Mouse (Mus musculus) lung, embryonic 16.5 days (tissue): ENCODE measurements around the gene Serac1. TPM values are rescaled to one million over a fixed set of nuclear protein-coding genes. Genes with fewer than 3 reads are reported as not detected.
A peak's percentile ranks its signal among the peaks of the same experiment; 100 is the strongest.

ENCODE experiments used
- ATAC-seq: fragments of 200-750 bp; cut with Nextera tagmentation; 2 replicates; pipeline ENCODE4 v1.8.0; 2017; ENCODE audit warnings: low read depth, mild to moderate bottlenecking, moderate library complexity
- H3K27ac ChIP-seq: fragments of 300-500 bp; sonication (generic); 2 replicates; pipeline ENCODE4 v1.5.1; 2014; ENCODE audit warnings: mild to moderate bottlenecking, control low read depth, low read length
- H3K27me3 ChIP-seq: fragments of 300-500 bp; sonication (generic); 2 replicates; pipeline ENCODE4 v1.6.1; 2014; ENCODE audit warnings: low read depth, low read length, mixed read lengths; ENCODE audit not compliant: control insufficient read depth, insufficient read depth
- H3K36me3 ChIP-seq: fragments of 300-500 bp; sonication (generic); 2 replicates; pipeline ENCODE4 v1.6.1; 2014; ENCODE audit warnings: low read length; ENCODE audit not compliant: control insufficient read depth, insufficient read depth
- H3K4me1 ChIP-seq: fragments of 300-500 bp; sonication (generic); replicated peaks from 2 replicates; pipeline ENCODE4 v1.6.1; 2014; ENCODE audit warnings: low read length, mixed read lengths; ENCODE audit not compliant: control insufficient read depth, insufficient read depth
- H3K4me2 ChIP-seq: fragments of 300-500 bp; sonication (generic); 2 replicates; pipeline ENCODE4 v1.6.1; 2014; ENCODE audit warnings: low read depth, low read length, control low read depth
- H3K4me3 ChIP-seq: fragments of 300-500 bp; sonication (generic); 2 replicates; pipeline ENCODE4 v1.5.1; 2014; ENCODE audit warnings: mild to moderate bottlenecking, low read length, control low read depth
- H3K9ac ChIP-seq: fragments of 300-500 bp; sonication (generic); 2 replicates; pipeline ENCODE4 v1.6.1; 2014; ENCODE audit warnings: low read length, control low read depth
- H3K9me3 ChIP-seq: fragments of 300-500 bp; sonication (generic); 2 replicates; pipeline ENCODE4 v1.6.1; 2016; ENCODE audit warnings: low read length; ENCODE audit not compliant: control insufficient read depth
- WGBS: fragments of 180-500 bp; shearing (Covaris S2); extraction: QIAGEN DNeasy Blood & Tissue Kit; methylation state at CpG from one replicate; pipeline ENCODE4 v1.1.7; 2014; 5-methylcytosine and 5-hydroxymethylcytosine counted together
- polyA plus RNA-seq: library from polyadenylated mRNA; unstranded; fragments of >200 nt; fragmentation: Nextera tagmentation; extraction: Ambion mirVana; gene quantifications from 2 replicates; pipeline ENCODE4 v1.2.1, GENCODE M21; 2015

Gene Serac1
- polyA plus RNA-seq = 4.4 TPM in 2 replicates

- peaks cover 2% of the 10 kb centered on the region; the same call in 1 of the 2 replicates for H3K36me3 ChIP-seq
- peak within 1 kb of the TSS; percentile 70 for H3K27ac ChIP-seq
- H3K9ac ChIP-seq = peak within 1 kb of the TSS; percentile 80
- H3K4me2 ChIP-seq = peak within 1 kb of the TSS; percentile 89
- peaks cover 7% of the 10 kb centered on the region; the same call in 1 of the 2 replicates for H3K4me1 ChIP-seq
- ATAC-seq = peak; percentile 100
- WGBS = under 1% methylated on average over 70 of the region's 70 CpGs
- no peaks in the 10 kb centered on the region for H3K9me3 ChIP-seq
- H3K27me3 ChIP-seq = no peaks in the 10 kb centered on the region
- H3K4me3 ChIP-seq = peak within 1 kb of the TSS; percentile 64
These were observed at the start of gene Serac1, which contains the start of gene Gtf2h5 for GRCm38 (mm10) chr17:6079287-6080122. Gene Serac1, minus strand, starts transcription at chr17:6079741. Gene Gtf2h5, plus strand, starts transcription at chr17:6079786.

- 38% methylated on average over 3 of the region's 3 CpGs for WGBS
- no peak for ATAC-seq
- H3K4me3 ChIP-seq = no peak overlapping the region
- H3K27me3 ChIP-seq = no peaks in the 10 kb centered on the region
- no peak overlapping the region for H3K9ac ChIP-seq
- no peak overlapping the region for H3K4me2 ChIP-seq
- H3K4me1 ChIP-seq = no peaks in the 10 kb centered on the region
- H3K27ac ChIP-seq = no peak overlapping the region
- H3K36me3 ChIP-seq = no peaks in the 10 kb centered on the region
- no peaks in the 10 kb centered on the region for H3K9me3 ChIP-seq
These were observed 48.5 kb upstream of the Serac1 start for GRCm38 (mm10) chr17:6128039-6128438.

- H3K4me1 ChIP-seq = no peaks in the 10 kb centered on the region
- H3K4me2 ChIP-seq = no peak overlapping the region
- H3K27me3 ChIP-seq = no peaks in the 10 kb centered on the region
- no peak overlapping the region for H3K9ac ChIP-seq
- ATAC-seq = no peak
- H3K4me3 ChIP-seq = no peak overlapping the region
- H3K36me3 ChIP-seq = peaks cover 10% of the 10 kb centered on the region
- H3K27ac ChIP-seq = no peak overlapping the region
- H3K9me3 ChIP-seq = no peaks in the 10 kb centered on the region
- 90% methylated on average over 3 of the region's 3 CpGs for WGBS
These were observed 45.9 kb upstream of the Serac1 start for GRCm38 (mm10) chr17:6125441-6125840.

- ATAC-seq = no peak
- WGBS = 92% methylated on average over 4 of the region's 4 CpGs
These were observed 44.2 kb upstream of the Serac1 start for GRCm38 (mm10) chr17:6123776-6124175.

GRCm38 (mm10) chr17:6118861-6119260, 39.3 kb upstream of the Serac1 start:
- no peak overlapping the region for H3K9ac ChIP-seq
- H3K4me1 ChIP-seq = no peaks in the 10 kb centered on the region; the same call in 1 of the 2 replicates
- no peak for ATAC-seq
- H3K4me3 ChIP-seq = no peak overlapping the region
- no peaks in the 10 kb centered on the region for H3K9me3 ChIP-seq
- peaks cover 10% of the 10 kb centered on the region for H3K36me3 ChIP-seq
- no peaks in the 10 kb centered on the region for H3K27me3 ChIP-seq
- WGBS = 87% methylated on average over 4 of the region's 4 CpGs
- no peak overlapping the region for H3K27ac ChIP-seq
- H3K4me2 ChIP-seq = no peak overlapping the region

More at GRCm38 (mm10) chr17:6123776-6124175, 44.2 kb upstream of the Serac1 start:
- Histone ChIP-seq H3K27me3 (no peaks in the 10 kb centered on the region), H3K9ac (no peak overlapping the region), H3K27ac (no peak overlapping the region), H3K9me3 (no peaks in the 10 kb centered on the region), H3K4me1 (no peaks in the 10 kb centered on the region), H3K36me3 (peaks cover 10% of the 10 kb centered on the region), H3K4me3 (no peak overlapping the region), H3K4me2 (no peak overlapping the region)

- ATAC-seq = no peak
- H3K27ac ChIP-seq = no peak overlapping the region
- 87% methylated on average over 3 of the region's 3 CpGs for WGBS
These were observed 38.4 kb upstream of the Serac1 start for GRCm38 (mm10) chr17:6117917-6118316.

GRCm38 (mm10) chr17:6117148-6117725, 37.7 kb upstream of the Serac1 start:
- no peak for ATAC-seq
- WGBS = 73% methylated on average over 4 of the region's 4 CpGs
- H3K36me3 ChIP-seq = peaks cover 4% of the 10 kb centered on the region
- H3K9ac ChIP-seq = no peak overlapping the region
- no peak overlapping the region for H3K4me2 ChIP-seq
- H3K27me3 ChIP-seq = no peaks in the 10 kb centered on the region
- no peaks in the 10 kb centered on the region for H3K9me3 ChIP-seq
- no peak overlapping the region for H3K4me3 ChIP-seq
- no peak overlapping the region for H3K27ac ChIP-seq
- H3K4me1 ChIP-seq = no peaks in the 10 kb centered on the region; the same call in 1 of the 2 replicates

More at GRCm38 (mm10) chr17:6117917-6118316, 38.4 kb upstream of the Serac1 start:
- peaks cover 10% of the 10 kb centered on the region for H3K36me3 ChIP-seq
- no peaks in the 10 kb centered on the region for H3K27me3 ChIP-seq
- H3K4me1 ChIP-seq = no peaks in the 10 kb centered on the region; the same call in 1 of the 2 replicates
- no peaks in the 10 kb centered on the region for H3K9me3 ChIP-seq
- H3K4me3 ChIP-seq = no peak overlapping the region
- no peak overlapping the region for H3K9ac ChIP-seq
- no peak overlapping the region for H3K4me2 ChIP-seq

- Histone ChIP-seq H3K4me1 (no peaks in the 10 kb centered on the region; the same call in 1 of the 2 replicates), H3K4me3 (no peak overlapping the region), H3K4me2 (no peak overlapping the region), H3K9ac (no peak overlapping the region), H3K9me3 (no peaks in the 10 kb centered on the region), H3K27me3 (no peaks in the 10 kb centered on the region), H3K36me3 (no peaks in the 10 kb centered on the region), H3K27ac (no peak overlapping the region)
- no peak for ATAC-seq
- WGBS = 90% methylated on average over 9 of the region's 9 CpGs
These were observed 35.5 kb upstream of the Serac1 start for GRCm38 (mm10) chr17:6115085-6115484.

- H3K4me2 ChIP-seq = no peak overlapping the region
- no peaks in the 10 kb centered on the region for H3K9me3 ChIP-seq
- no peak overlapping the region for H3K27ac ChIP-seq
- no peak for ATAC-seq
- H3K9ac ChIP-seq = no peak overlapping the region
- no peak overlapping the region for H3K4me3 ChIP-seq
- 80% methylated on average over 6 of the region's 6 CpGs for WGBS
- no peaks in the 10 kb centered on the region for H3K27me3 ChIP-seq
- H3K4me1 ChIP-seq = peaks cover 6% of the 10 kb centered on the region; the same call in 1 of the 2 replicates
- no peaks in the 10 kb centered on the region for H3K36me3 ChIP-seq
These were observed 34.1 kb upstream of the Serac1 start for GRCm38 (mm10) chr17:6113653-6114052.
